Comparison of ENCODE assay signal across 8 mouse cellular contexts in the genomic region with DNA sequence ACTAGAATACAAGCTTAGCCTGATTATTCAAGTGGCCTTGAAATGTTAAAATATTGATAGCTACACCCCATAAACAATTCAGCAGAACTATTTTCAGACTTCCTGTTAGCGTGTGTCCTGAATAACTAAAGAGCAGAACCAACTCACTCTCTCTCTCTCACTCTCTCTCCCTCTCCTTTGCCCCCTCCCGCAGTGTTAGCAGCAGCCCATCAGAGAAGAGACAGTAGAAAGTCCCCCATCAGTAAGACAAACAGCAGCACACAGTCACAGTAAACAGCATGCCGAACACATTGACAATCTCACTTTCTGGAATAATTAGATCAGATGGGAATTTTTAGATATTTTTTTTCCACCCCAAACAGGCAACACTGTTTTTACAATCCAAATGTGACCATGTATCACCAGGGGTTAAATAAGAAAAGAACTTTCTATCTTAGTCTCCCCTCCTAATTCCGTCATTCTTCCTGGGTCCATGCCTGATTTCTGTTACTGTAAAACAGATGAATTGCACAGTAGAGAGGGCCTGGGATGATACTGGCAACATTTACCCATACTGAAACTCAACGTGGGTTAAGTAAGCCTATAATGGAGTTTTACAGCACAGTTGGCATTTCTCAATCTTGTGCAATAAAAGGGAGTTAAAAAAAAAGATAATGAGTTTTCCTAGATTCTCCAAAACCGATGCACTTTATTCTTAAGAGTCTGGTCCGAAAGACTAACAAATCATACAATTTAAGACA. TPM values are rescaled to one million over a fixed set of nuclear protein-coding genes. Genes with fewer than 3 reads are reported as not detected.
DNase-seq lines count a peak whose midpoint lies in the region; ATAC-seq and TF ChIP-seq lines count a peak whose summit lies in the region.

No protein-coding gene starts in this region.

- TF ChIP-seq EP300 in heart, adult 2 months (IDR thresholded peaks at IDR 0.05; ENCODE audit: insufficient read depth, low read depth, low read length), result no peak
- TF ChIP-seq EP300 in liver, embryonic 14.5 days (IDR thresholded peaks at IDR 0.05; ENCODE audit: low read depth), result no peak
- no peak for TF ChIP-seq EP300 in stomach, postnatal 0 days (optimal IDR thresholded peaks at IDR 0.05)

- peak overlapping the region; percentile 88 for H3K4me3 ChIP-seq in heart, adult 2 months
- H3K4me3 ChIP-seq in heart, embryonic 12.5 days, result peak overlapping the region; percentile 76
- peak overlapping the region; percentile 86 for H3K4me3 ChIP-seq in liver, embryonic 14.5 days (ENCODE audit: insufficient read depth in 1 of 2, low read depth in 2 of 2, low read length in 2 of 2)
- H3K4me3 ChIP-seq in stomach, postnatal 0 days (ENCODE audit: low read depth, low read length), result peak overlapping the region; percentile 92

- H3K4me2 ChIP-seq in heart, embryonic 12.5 days, result peak overlapping the region; percentile 66
- H3K4me2 ChIP-seq in liver, embryonic 14.5 days (ENCODE audit: low read depth), result peak overlapping the region; percentile 79
- H3K4me2 ChIP-seq in stomach, postnatal 0 days (replicated peaks; ENCODE audit: low read depth), result peak overlapping the region; percentile 77

- TF ChIP-seq CTCF in heart, adult 2 months (IDR thresholded peaks at IDR 0.05), result no peak
- no peak for TF ChIP-seq CTCF in liver, embryonic 14.5 days (IDR thresholded peaks at IDR 0.05; ENCODE audit: low read depth)
- TF ChIP-seq CTCF in stomach, postnatal 0 days (IDR thresholded peaks at IDR 0.05; ENCODE audit: low read depth), result no peak

- no peaks in the 10 kb centered on the region for H3K9me3 ChIP-seq in heart, embryonic 12.5 days (replicated peaks)
- H3K9me3 ChIP-seq in liver, embryonic 14.5 days (ENCODE audit: control insufficient read depth, low read length), result no peaks in the 10 kb centered on the region
- no peaks in the 10 kb centered on the region for H3K9me3 ChIP-seq in stomach, postnatal 0 days (ENCODE audit: control insufficient read depth, low read length)

- peaks cover 2% of the 10 kb centered on the region; the same call in 1 of the 2 replicates for H3K79me2 ChIP-seq in heart, adult 2 months (replicated peaks; ENCODE audit: control insufficient read depth, insufficient read depth, low read length)

- H3K36me3 ChIP-seq in heart, adult 2 months (ENCODE audit: control insufficient read depth, insufficient read depth, low read length), result 0 out of 2 replicates have a peak, but pooled peaks cover 3% of the 10 kb centered on the region
- peaks cover 5% of the 10 kb centered on the region for H3K36me3 ChIP-seq in heart, embryonic 12.5 days
- H3K36me3 ChIP-seq in liver, embryonic 14.5 days (replicated peaks; ENCODE audit: control insufficient read depth, insufficient read depth, low read depth), result no peaks in the 10 kb centered on the region; the same call in 1 of the 2 replicates
- no peaks in the 10 kb centered on the region for H3K36me3 ChIP-seq in stomach, postnatal 0 days (ENCODE audit: control insufficient read depth, insufficient read depth, low read length)

- peaks cover 6% of the 10 kb centered on the region for H3K4me1 ChIP-seq in heart, adult 2 months (ENCODE audit: control insufficient read depth, insufficient read depth, low read length)
- peaks cover 10% of the 10 kb centered on the region; the same call in 1 of the 2 replicates for H3K4me1 ChIP-seq in heart, embryonic 12.5 days (replicated peaks)
- H3K4me1 ChIP-seq in liver, embryonic 14.5 days (replicated peaks; ENCODE audit: control insufficient read depth in 2 of 2, insufficient read depth in 2 of 2, low read length in 1 of 2), result peaks cover 4 to 7% of the 10 kb centered on the region in 2 experiments
- 0 out of 2 replicates have a peak, but pooled peaks cover 2% of the 10 kb centered on the region for H3K4me1 ChIP-seq in stomach, postnatal 0 days (replicated peaks; ENCODE audit: control insufficient read depth, insufficient read depth)

- WGBS in heart, adult 2 months, result 17% methylated on average over 7 of the region's 7 CpGs
- 31% methylated on average over 7 of the region's 7 CpGs for WGBS in heart, embryonic 12.5 days
- 29% methylated on average over 7 of the region's 7 CpGs for WGBS in liver, embryonic 14.5 days (ENCODE audit: insufficient replicate concordance)
- 23% methylated on average over 7 of the region's 7 CpGs for WGBS in stomach, postnatal 0 days

- no peaks in the 10 kb centered on the region for H3K27me3 ChIP-seq in heart, adult 2 months (ENCODE audit: control insufficient read depth, insufficient read depth, low read length)
- H3K27me3 ChIP-seq in heart, embryonic 12.5 days (replicated peaks), result no peaks in the 10 kb centered on the region
- no peaks in the 10 kb centered on the region for H3K27me3 ChIP-seq in liver, embryonic 14.5 days (ENCODE audit: control insufficient read depth, insufficient read depth, low read length)
- no peaks in the 10 kb centered on the region for H3K27me3 ChIP-seq in stomach, postnatal 0 days (ENCODE audit: control insufficient read depth, insufficient read depth, low read length)

- H3K9ac ChIP-seq in heart, adult 2 months (ENCODE audit: low read depth, low read length), result peak overlapping the region; percentile 22; the same call in 1 of the 2 replicates
- H3K9ac ChIP-seq in heart, embryonic 12.5 days, result peak overlapping the region; percentile 37
- peak overlapping the region; percentile 66 for H3K9ac ChIP-seq in liver, embryonic 14.5 days (replicated peaks)
- H3K9ac ChIP-seq in stomach, postnatal 0 days (ENCODE audit: low read length), result no peak overlapping the region

- H3K27ac ChIP-seq in heart, adult 2 months, result peak overlapping the region; percentile 88
- H3K27ac ChIP-seq in heart, embryonic 12.5 days (ENCODE audit: poor library complexity, severe bottlenecking), result no peak overlapping the region
- H3K27ac ChIP-seq in liver, embryonic 14.5 days, result no peak overlapping the region
- no peak overlapping the region for H3K27ac ChIP-seq in stomach, postnatal 0 days (replicated peaks)

- no peak for ATAC-seq in heart, embryonic 12.5 days (ENCODE audit: insufficient number of reproducible peaks, low FRiP score)
- ATAC-seq in liver, embryonic 14.5 days (ENCODE audit: insufficient read depth), result no peak
- ATAC-seq in stomach, postnatal 0 days (ENCODE audit: low FRiP score, low TSS enrichment), result no peak

- intact Hi-C loops in heart, adult 2 months (cut with DNase I), result loop anchor here (2.0 kb wide), 1 partner anchor 37 kb away; no protein-coding TSS in a partner anchor
- intact Hi-C loops in heart, postnatal 25 days (cut with DNase I), result loop anchor here (5.0 kb wide), 1 partner anchor 61 kb away; no protein-coding TSS in a partner anchor

- no peak for DNase-seq in heart, adult 2 months
- no peak for DNase-seq in heart, postnatal 25 days (ENCODE audit: low spot score)
- peak; percentile 34 for DNase-seq in Muller cell, postnatal 12 days (ENCODE audit: inconsistent ontology term)
- DNase-seq in liver, embryonic 14.5 days (ENCODE audit: low read depth in 3 of 3, low spot score in 3 of 3), result peak in 1 of 3 experiments; percentile 14
- DNase-seq in stomach, postnatal 0 days (ENCODE audit: low spot score), result no peak
- no peak for DNase-seq in ovary, postnatal 14 days (ENCODE audit: low spot score)
- no peak for DNase-seq in right cerebral cortex, adult 18-20 months

- TF ChIP-seq POLR2A in heart, adult 2 months (IDR thresholded peaks at IDR 0.05; ENCODE audit: insufficient read depth, low read depth, low read length), result no peak

RNA-seq across cellular contexts. Expression of a gene that starts 2.0 kb away (rescaled TPM):
- total RNA-seq in heart, adult 2 months (2021), result 10 to 100 TPM; 21.3 to 22.5 TPM
- 17.1 and 31.1 TPM in 2 replicates for polyA plus RNA-seq in heart, adult 2 months (2012; rRNA removed)
- 10 to 100 TPM; 18.2 to 19.9 TPM for total RNA-seq in heart, postnatal 25 days (2021)
- polyA plus RNA-seq in heart, embryonic 12.5 days (2016; fragmentation: Nextera tagmentation; extraction: Ambion mirVana), result 24.0 and 25.4 TPM in 2 replicates
- polyA plus RNA-seq in liver, embryonic 14.5 days (2012; rRNA removed), result 9.1 and 9.2 TPM in 2 replicates
- polyA plus RNA-seq in liver, embryonic 14.5 days (2014; fragmentation: Nextera tagmentation; extraction: Ambion mirVana), result 17.7 and 19.1 TPM in 2 replicates
- polyA plus RNA-seq in stomach, postnatal 0 days (2015; fragmentation: Nextera tagmentation; extraction: Ambion mirVana), result 31.8 and 35.7 TPM in 2 replicates
